Mouse (Mus musculus) regulatory T cell (primary cell): ENCODE measurements around the gene Slc9b1.

Experiments
- in situ Hi-C: fragments of 300-600 bp; cut with MboI, MseI; formaldehyde crosslinking; loops from one replicate; pipeline ENCODE4 v1.15.1; 2025; ENCODE audit warnings: high pct_unique_total_duplicates

Slc9b1 gene

DNA sequence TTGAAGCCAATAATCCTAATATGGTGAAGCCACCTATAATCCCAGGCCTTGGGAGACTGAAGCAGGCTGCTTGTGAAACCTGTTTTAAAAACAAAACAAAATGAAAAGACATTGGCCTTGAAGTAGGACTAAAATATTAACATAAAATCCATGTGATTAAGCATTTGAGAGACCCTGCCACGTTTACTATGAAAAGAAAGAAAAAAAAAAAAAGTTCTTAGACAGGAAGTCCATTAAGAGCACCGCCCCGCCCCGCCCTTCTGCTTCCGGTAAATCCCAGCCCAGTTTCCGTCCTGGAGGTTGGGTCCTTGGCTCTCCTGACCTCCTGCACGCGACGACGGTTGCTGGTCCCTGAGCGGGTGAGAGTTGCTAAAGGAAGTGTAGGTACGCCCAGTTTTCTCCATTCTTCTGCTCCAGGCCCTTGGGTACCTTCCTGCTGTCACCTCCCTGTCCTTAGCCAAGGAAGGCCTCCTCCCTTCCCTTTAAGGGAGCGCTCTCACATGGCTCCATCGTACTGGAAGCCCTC, at the start of gene Slc9b1:
TSS of gene Slc9b1 (plus strand) at position 291 of the 526 bp plus-strand sequence.
- in situ Hi-C loops = no loop called here

DNA sequence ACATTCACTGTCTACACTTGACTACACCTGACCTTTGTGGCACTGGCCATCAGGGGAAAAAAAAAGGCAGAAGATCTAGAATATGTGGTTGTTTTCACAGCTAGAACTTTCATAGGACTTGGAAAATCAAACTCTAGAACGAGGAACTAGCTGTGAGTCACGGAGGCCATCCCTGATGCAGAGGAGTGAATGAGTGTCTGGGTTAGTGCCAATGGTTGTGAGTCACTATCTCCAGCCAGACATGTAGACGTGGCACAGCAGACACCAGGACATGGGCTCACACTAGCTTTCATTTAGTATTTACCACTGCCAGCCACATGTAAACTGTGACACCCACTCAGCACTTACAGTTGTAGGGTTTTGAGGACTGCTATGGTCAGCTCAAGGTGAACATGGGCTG, 49.3 kb upstream of the Slc9b1 start:
- in situ Hi-C loops = loop anchor here (5.0 kb wide), 1 partner anchor 339 kb away; no protein-coding TSS in a partner anchor

DNA sequence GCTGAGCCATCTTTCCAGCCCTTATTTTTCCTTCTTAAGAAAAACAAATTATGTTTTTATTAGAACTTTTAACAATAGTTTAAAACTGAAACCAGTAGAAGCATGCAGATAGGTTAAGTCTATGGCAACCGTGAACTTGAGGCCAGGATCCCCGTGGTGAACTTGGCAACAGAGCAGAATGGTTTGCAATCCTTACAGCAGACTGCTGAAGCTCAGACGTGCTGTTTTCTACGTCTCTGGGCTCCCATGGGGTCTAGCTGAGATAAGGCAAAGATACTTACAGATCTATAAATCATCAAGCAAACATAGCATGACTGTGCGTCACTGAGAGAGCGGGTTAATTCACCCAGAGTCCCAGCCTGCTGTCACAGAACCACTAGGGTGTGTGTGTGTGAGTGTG, 47.7 kb upstream of the Slc9b1 start:
- in situ Hi-C loops = no loop called here

DNA sequence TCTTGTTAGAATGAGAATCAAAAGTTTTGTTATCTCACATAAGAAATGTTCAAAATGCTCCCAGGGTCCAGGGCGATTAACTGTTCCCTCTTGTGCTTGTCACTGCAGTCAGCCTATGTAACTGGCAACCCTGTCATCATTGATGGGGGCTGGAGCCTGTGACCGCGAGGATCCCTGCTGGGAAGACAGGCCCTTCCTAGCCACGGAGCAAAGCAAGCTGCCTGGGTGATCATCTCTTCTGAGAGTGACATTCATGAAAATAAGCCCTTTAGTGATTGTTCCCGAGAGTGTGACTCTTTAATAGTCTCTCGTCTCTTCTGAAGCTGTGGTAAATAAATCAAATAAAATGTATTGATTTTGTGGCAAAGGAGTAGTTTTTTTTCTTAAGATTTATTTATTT, 43.8 kb upstream of the Slc9b1 start:
- in situ Hi-C loops = no loop called here

DNA sequence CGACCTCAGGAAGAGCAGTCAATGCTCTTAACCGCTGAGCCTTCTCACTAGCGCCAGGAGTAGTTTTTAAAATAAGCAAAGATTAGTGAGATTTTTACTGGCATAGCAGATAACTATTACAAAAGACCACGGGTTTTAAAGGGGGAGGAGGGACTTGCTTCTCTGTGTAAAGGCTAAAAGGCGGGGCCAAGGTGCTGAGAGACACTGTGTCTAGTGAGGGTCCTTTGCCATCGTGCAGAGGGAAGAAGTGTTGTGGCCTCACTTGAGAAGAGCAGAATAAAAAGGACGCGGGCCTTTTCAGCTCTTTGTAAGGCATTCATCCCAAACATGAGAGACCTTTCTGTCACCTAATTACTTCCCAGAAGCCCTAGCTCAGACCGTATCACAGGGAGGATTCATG, 43.3 kb upstream of the Slc9b1 start:
- in situ Hi-C loops = no loop called here

DNA sequence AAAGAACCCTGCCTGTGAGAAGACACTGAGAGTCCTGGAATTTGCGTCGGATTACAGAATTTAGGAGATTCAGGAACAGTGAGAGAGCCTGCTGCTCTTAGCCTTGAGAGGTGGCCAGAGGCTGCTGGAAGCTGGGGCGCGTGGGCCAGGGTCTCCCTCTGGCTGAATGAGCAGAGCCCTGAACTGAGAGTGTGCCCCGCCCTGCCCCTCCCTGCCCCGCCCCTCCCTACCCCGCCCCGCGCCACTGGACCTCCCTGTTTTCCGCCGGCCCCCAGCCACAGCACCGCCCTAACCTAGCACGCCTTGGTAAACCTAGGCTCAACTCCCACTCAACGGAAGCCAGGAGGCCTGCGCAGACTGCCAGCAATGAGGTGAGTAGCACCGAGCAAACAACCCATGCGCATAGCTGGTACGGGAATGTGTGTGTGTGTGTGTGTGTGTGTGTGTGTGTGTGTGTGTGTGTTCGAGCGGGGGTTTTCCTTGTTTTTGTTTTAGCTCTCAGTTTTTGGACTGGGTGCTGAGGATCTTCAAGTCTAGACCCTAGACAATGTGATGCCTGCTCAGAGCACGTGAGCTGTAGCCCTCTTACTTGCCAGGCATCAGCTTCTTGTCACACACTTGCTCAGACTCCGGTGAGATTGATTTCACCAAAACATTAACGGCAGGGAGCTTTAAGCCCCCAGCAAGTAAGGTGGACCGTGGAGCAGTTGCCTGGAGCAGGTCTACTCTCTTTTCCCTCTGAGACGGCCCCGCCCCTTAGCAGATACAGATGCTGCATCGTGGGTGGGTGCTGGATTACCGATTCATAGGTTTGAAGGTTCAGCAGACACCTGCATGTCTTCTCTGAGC, 40.2 kb upstream of the Slc9b1 start, which contains the start of gene Slc9b2:
TSS of gene Slc9b2 (plus strand) at position 290 of the 849 bp plus-strand sequence.
- in situ Hi-C loops = no loop called here

DNA sequence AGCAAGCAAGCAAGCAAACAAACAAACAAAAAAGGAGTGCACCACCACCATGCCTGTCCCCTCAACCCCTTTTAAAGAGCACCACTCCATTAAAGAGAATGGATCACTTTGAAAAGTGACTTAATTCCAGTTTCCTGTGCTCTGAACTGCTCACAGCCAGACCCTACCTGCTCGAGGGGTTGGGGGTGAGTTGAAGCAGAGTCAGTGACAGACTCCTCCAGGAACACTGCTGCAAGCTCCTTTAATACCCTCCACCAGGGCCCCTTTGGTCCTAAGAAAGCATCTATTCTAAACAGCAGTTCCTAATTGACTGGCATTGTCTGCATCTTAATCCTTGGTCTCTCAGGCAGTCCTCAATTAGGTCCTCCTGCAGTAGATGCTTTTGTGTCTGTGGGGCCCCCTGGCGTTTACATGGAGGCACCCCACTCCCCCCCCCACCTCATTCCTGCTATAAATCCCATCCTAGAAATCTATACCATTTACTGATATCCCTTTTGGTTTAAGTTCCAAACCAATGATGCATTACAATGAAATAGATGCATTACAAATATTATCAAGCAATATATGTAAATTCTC, 34.8 kb upstream of the Slc9b1 start:
- in situ Hi-C loops = no loop called here

GRCm38 (mm10) chr3:135313727-135314126, 34.1 kb upstream of the Slc9b1 start:
- in situ Hi-C loops = no loop called here

DNA sequence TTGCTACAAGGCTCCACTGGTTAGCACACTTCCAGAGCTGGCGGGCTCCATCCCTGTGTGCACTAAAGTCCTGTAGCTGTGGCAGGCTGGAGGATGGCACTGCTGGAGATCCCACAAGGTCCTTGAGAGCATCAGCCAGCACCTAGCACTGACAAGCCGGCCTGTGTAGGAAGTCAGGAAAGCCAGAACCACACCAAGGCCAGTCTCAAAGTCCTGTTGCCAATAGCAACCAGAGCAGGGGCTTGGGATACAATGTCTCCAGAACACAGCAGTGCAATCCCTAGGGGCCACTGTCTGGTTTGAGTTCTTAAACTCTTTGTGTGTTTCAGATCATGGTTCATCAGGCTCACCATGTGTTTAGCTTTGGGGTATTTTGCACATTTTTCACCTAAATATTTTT, 33.0 kb upstream of the Slc9b1 start:
- in situ Hi-C loops = no loop called here

DNA sequence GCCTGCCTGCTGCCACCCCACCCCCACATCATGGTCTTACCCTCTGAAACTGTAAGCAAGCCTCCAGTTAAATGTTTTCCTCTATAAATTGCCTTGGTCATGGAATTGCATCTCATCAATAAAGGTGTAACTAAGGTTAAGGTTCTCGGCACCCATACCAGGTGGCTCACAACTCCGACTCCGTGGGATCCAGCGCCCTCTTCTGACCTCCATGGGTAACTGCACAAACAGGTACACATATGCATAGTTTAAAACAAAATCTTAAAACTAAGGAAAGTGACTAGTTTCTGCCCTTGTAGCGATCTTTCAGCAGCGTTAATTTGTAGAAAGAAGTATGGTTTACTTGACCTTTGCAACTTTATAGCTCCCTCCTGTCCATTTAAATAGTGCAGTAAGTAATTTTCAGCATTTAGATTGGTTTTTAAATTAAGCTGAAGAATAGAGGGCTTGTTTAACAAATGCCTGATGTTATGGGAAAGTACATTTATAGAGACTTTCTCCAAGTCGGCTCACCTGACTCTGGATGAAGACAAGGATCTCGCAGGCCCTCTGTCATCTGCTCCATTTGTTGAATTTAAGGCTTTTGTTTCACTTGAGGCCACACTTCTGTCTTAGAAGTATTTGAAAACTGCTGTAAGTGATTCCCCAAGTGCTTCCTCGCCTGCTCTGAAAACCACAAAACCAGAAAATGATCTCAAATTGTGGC, 32.0 kb upstream of the Slc9b1 start:
- in situ Hi-C loops = no loop called here

DNA sequence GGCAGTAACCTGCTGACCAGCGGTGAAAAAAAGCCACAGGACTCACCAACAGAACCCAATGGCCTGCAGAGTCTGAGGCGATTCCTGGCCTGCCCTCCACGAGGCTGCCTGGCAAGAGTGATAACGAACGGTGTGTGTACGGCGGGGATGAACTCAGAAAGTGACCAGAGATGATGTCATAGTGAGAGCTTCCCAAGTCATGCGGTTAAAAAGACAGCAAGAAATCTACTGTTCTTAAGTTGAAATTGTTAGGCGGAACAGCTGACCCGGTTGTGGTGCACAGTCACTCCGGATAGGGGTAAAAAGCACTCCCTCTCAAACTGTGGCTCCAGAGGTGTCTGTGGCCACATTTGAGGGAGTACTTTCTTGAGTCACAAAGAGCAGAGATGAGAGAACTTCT, 29.5 kb upstream of the Slc9b1 start:
- in situ Hi-C loops = no loop called here

- in situ Hi-C loops = no loop called here
Measured at GRCm38 (mm10) chr3:135324354-135324753, 23.5 kb upstream of the Slc9b1 start.

DNA sequence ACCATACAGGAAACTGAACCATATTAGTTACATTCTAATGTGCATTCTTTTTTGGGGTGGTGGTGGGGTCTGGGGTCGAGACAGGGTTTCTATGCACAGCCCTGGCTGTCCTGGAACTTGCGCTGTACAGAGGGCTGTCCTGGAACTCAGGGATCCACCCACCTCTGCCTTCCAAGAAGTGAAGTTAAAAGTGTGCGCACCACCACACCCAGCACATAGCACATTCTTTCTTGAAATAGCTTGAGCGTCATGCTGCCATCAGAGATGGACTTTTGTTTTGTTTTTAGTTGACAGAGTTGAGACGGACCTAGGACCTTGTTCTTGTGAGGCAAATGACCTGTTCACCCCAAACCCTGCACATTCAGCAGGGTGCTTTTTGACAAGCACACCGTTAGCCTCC, 20.7 kb upstream of the Slc9b1 start:
- in situ Hi-C loops = no loop called here

- in situ Hi-C loops = no loop called here
Measured at GRCm38 (mm10) chr3:135327601-135328000, 20.2 kb upstream of the Slc9b1 start.

GRCm38 (mm10) chr3:135328560-135328959, 19.3 kb upstream of the Slc9b1 start:
- in situ Hi-C loops = no loop called here

DNA sequence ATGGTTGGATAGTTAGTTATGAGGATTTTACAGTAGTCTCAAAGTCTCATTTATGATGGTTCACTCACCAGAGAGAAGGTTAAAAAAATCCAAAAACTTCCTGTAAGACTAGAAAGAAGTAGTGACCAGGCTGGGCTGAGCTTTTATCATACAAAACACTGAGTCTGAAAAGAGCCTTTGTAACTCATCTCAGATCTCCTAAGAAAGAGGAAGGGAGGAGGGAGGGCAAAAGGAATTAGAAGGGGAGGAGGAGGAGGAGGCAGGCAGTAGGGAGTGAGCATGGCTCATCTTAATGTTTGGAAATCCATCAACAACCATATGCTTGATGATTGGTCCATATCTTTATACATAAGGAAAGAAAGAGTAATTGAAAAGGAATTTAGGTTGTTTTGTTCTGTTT, 15.1 kb upstream of the Slc9b1 start:
- in situ Hi-C loops = no loop called here

DNA sequence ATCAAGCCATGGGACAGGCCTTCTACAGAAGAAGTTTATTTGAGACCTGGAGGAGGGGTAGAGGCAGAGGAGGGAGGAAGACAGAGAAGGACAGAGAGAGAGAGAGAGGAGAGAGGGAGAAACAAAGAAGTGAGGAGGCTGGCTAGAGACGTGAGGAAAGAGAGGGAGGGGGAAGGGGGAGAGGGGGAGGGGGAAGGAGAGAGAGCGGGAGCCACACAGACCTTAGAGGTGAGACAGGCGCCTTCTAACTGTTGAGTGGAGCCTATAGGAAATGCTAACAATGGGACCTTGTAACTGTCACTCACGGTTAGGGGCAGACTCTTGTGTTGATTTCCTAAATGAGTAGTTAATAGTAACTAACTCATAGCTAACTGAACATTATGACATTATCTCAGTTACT, 14.1 kb upstream of the Slc9b1 start:
- in situ Hi-C loops = no loop called here

DNA sequence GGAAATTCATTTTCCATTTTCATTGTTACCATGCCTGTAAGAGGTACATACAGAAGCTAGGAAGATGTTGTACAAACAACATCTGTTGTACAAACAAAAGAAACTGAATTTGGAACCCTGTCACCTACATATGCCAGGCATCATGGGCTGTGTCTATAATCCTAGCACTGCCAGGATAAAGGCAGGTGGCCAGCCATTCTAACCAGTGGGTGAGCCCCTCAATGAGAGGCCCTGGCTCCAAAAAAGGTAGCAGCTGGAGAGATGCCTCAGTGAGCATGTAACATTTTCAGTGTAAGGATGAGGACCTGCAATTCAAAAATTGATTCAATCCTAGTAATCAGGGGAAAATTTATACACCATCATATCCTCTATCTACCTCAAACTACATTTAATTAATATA, 1.2 kb downstream of the Slc9b1 start:
- in situ Hi-C loops = no loop called here

GRCm38 (mm10) chr3:135351857-135352256, 4.0 kb downstream of the Slc9b1 start:
- in situ Hi-C loops = no loop called here

GRCm38 (mm10) chr3:135357394-135357793, 9.6 kb downstream of the Slc9b1 start:
- in situ Hi-C loops = no loop called here

DNA sequence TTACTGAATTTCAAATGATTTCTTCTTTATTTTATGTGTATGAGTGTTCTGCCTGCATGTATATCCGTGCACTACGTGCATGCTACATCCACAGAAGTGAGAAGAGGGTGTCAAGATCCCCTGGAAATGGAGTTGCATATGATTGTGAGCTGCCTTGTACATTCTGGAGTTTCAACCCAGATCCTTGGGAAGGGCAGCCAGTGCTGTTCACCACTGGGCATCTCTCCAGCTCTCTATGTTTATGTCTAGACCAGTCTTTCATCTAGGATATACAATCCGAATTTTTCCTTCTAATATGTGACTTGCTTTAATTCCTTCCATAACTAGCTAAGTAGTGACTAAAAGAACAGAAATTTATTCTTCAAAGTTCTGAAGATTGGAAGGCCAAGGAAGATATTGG, 28.0 kb downstream of the Slc9b1 start:
- in situ Hi-C loops = no loop called here

DNA sequence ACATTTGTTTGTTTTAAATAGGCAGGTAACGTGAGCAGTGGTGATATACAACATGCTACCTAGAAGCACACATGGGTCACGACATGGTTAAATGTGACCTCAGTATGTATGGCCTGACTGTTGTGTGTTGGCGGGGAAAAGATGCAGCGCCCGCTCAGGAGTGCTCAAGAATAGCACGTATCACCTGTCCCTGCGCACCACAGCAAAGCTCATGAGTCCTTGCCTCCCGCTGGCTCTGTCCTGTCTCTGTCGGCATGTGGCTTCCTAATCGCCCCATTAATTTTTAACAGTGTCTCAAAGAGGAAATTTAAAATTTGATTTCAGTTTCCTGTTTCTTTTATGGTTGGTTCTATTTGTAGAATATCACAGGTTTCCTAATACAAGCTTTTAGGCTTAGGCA, 29.6 kb downstream of the Slc9b1 start:
- in situ Hi-C loops = no loop called here
